Mouse (Mus musculus) CH12F3 (cell line): ENCODE results near the gene Mapkapk3.
"Not testable (repeated sequence)": the region's sequence is repeated elsewhere in the genome, so short reads cannot be mapped to it uniquely, and the experiment has no call there.

Experiments used
- in situ Hi-C: fragments of 300-500 bp; cut with MboI; formaldehyde crosslinking; loops from 2 replicates; pipeline ENCODE4 v1.14.3; 2020; ENCODE audit warnings: low sequenced_read_pairs

Gene Mapkapk3

GRCm38 (mm10) chr9:107308346-107309000, 18.8 kb upstream of the Mapkapk3 start:
- in situ Hi-C loops, result no loop called here

- in situ Hi-C loops, result no loop called here
Measured at GRCm38 (mm10) chr9:107307886-107308285, 18.2 kb upstream of the Mapkapk3 start.

GRCm38 (mm10) chr9:107307099-107307872, 17.6 kb upstream of the Mapkapk3 start:
- in situ Hi-C loops, result no loop called here

GRCm38 (mm10) chr9:107306673-107307072, 17.0 kb upstream of the Mapkapk3 start:
- in situ Hi-C loops, result not testable (repeated sequence)

GRCm38 (mm10) chr9:107305601-107306542, 16.2 kb upstream of the Mapkapk3 start:
- in situ Hi-C loops, result no loop called here

GRCm38 (mm10) chr9:107305012-107305411, 15.3 kb upstream of the Mapkapk3 start:
- in situ Hi-C loops, result no loop called here

- in situ Hi-C loops, result no loop called here
Measured at GRCm38 (mm10) chr9:107304383-107304782, 14.7 kb upstream of the Mapkapk3 start.

GRCm38 (mm10) chr9:107303900-107304299, 14.2 kb upstream of the Mapkapk3 start:
- in situ Hi-C loops, result no loop called here

- in situ Hi-C loops, result no loop called here
Measured at GRCm38 (mm10) chr9:107303121-107303820, 13.6 kb upstream of the Mapkapk3 start.

- in situ Hi-C loops, result no loop called here
Measured at GRCm38 (mm10) chr9:107302592-107302991, 12.9 kb upstream of the Mapkapk3 start.

- in situ Hi-C loops, result no loop called here
Measured at GRCm38 (mm10) chr9:107301554-107302331, 12.1 kb upstream of the Mapkapk3 start.

- in situ Hi-C loops, result no loop called here
Measured at GRCm38 (mm10) chr9:107300224-107300973, 10.7 kb upstream of the Mapkapk3 start.

- in situ Hi-C loops, result loop anchor here (25.0 kb wide), 1 partner anchor 387 kb away; no protein-coding TSS in a partner anchor
Measured at GRCm38 (mm10) chr9:107299783-107300182, 10.1 kb upstream of the Mapkapk3 start.

GRCm38 (mm10) chr9:107298876-107299275, 9.2 kb upstream of the Mapkapk3 start:
- in situ Hi-C loops, result loop anchor here (25.0 kb wide), 1 partner anchor 387 kb away; no protein-coding TSS in a partner anchor

- in situ Hi-C loops, result loop anchor here (25.0 kb wide), 1 partner anchor 386 kb away; no protein-coding TSS in a partner anchor
Measured at GRCm38 (mm10) chr9:107298059-107298780, 8.5 kb upstream of the Mapkapk3 start.

- in situ Hi-C loops, result loop anchor here (25.0 kb wide), 1 partner anchor 385 kb away; no protein-coding TSS in a partner anchor
Measured at GRCm38 (mm10) chr9:107297658-107298057, 8.0 kb upstream of the Mapkapk3 start.

GRCm38 (mm10) chr9:107297059-107297458, 7.4 kb upstream of the Mapkapk3 start:
- in situ Hi-C loops, result loop anchor here (25.0 kb wide), 1 partner anchor 385 kb away; no protein-coding TSS in a partner anchor

- in situ Hi-C loops, result loop anchor here (25.0 kb wide), 1 partner anchor 384 kb away; no protein-coding TSS in a partner anchor
Measured at GRCm38 (mm10) chr9:107296501-107296965, 6.9 kb upstream of the Mapkapk3 start.
